Mouse (Mus musculus) erythroblast, embryonic 14.5 days (primary cell): ENCODE results near the gene Plagl2.

ENCODE experiments used
- GATA1 ChIP-seq: IDR thresholded peaks from 2 replicates; pipeline ENCODE4 v1.6.1; 2012; ENCODE audit warnings: low read length, inconsistent platforms, mixed read lengths
- TAL1 ChIP-seq: IDR thresholded peaks from 3 replicates; pipeline ENCODE4 v1.6.1; 2012; ENCODE audit warnings: low read length, inconsistent platforms, mixed read lengths

DNA sequence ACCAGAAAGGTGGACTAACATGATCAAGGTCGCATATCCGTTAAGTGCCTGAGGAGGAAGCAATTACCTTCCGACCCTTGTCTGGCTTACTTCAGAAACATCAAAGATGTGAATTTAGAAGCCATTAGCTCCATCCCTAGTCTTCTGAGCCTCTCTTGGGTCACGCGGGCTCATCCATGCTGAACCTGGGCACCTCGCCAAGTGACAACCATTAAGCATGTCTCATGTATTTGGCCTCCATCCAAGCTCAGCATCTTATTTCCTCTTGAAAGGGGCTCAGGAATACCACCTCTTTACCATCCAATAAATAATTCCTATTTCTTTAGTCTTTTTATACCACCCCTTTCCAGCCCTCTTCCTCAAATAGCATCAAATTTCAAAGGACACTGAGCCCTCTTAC, 46.6 kb upstream of the Plagl2 start:
- TF ChIP-seq GATA1 (no peak), TAL1 (no peak)
